Mouse (Mus musculus): ENCODE measurements at regions not wholly inside any gene's neighbourhood (a gene's known extent, or its start where the extent isn't known, plus 50 kb on each side); places are given as distances from the start of the nearest gene placed in this dataset.
"Not testable (repeated sequence)": the region's sequence is repeated elsewhere in the genome, so short reads cannot be mapped to it uniquely, and the experiment has no call there.

GRCm38 (mm10) chr12:71532708-71533450 is 223.2 kb downstream of the Dact1 start:
- Histone ChIP-seq H3K9ac (replicated peaks) (no peak overlapping the region), H3K36me3 (replicated peaks; ENCODE audit: control insufficient read depth, insufficient read depth, low read depth) (no peaks in the 10 kb centered on the region), H3K27me3 (ENCODE audit: control insufficient read depth, insufficient read depth, low read length) (no peaks in the 10 kb centered on the region), H3K4me3 (ENCODE audit: insufficient read depth in 1 of 2, low read depth in 2 of 2, low read length in 2 of 2) (no peak overlapping the region), H3K4me2 (ENCODE audit: low read depth) (no peak overlapping the region), H3K27ac (no peak overlapping the region), H3K9me3 (ENCODE audit: control insufficient read depth, low read length) (no peaks in the 10 kb centered on the region), H3K4me1 (replicated peaks; ENCODE audit: control insufficient read depth in 2 of 2, insufficient read depth in 2 of 2, low read length in 1 of 2) (no peaks in the 10 kb centered on the region)
- 61% methylated on average over 22 of the region's 22 CpGs for WGBS (ENCODE audit: insufficient replicate concordance)
- DNase-seq (ENCODE audit: low read depth in 3 of 3, low spot score in 3 of 3) (no peak), ATAC-seq (ENCODE audit: insufficient read depth) (no peak)
- no peak for TF ChIP-seq EP300 (IDR thresholded peaks at IDR 0.05; ENCODE audit: low read depth)
- TF ChIP-seq CTCF (IDR thresholded peaks at IDR 0.05; ENCODE audit: low read depth) = no peak

- 66% methylated on average over 9 of the region's 9 CpGs for WGBS (ENCODE audit: insufficient replicate concordance)
- DNase-seq (ENCODE audit: low read depth in 3 of 3, low spot score in 3 of 3) (no peak), ATAC-seq (ENCODE audit: insufficient read depth) (no peak)
- H3K4me1 ChIP-seq (replicated peaks; ENCODE audit: control insufficient read depth in 2 of 2, insufficient read depth in 2 of 2, low read length in 1 of 2) = no peaks in the 10 kb centered on the region
- no peak for TF ChIP-seq EP300 (IDR thresholded peaks at IDR 0.05; ENCODE audit: low read depth)
- no peak for TF ChIP-seq CTCF (IDR thresholded peaks at IDR 0.05; ENCODE audit: low read depth)
- no peaks in the 10 kb centered on the region for H3K27me3 ChIP-seq (ENCODE audit: control insufficient read depth, insufficient read depth, low read length)
- H3K27ac ChIP-seq = no peak overlapping the region
- H3K9me3 ChIP-seq (ENCODE audit: control insufficient read depth, low read length) = no peaks in the 10 kb centered on the region
- H3K9ac ChIP-seq (replicated peaks) = no peak overlapping the region
- no peak overlapping the region for H3K4me3 ChIP-seq (ENCODE audit: insufficient read depth in 1 of 2, low read depth in 2 of 2, low read length in 2 of 2)
- H3K4me2 ChIP-seq (ENCODE audit: low read depth) = no peak overlapping the region
- no peaks in the 10 kb centered on the region for H3K36me3 ChIP-seq (replicated peaks; ENCODE audit: control insufficient read depth, insufficient read depth, low read depth)
Observed at GRCm38 (mm10) chr12:71533701-71534100, 224.0 kb downstream of the Dact1 start.

GRCm38 (mm10) chr12:71534199-71534598 is 224.5 kb downstream of the Dact1 start:
- Histone ChIP-seq H3K27me3 (ENCODE audit: control insufficient read depth, insufficient read depth, low read length) (no peaks in the 10 kb centered on the region), H3K9ac (replicated peaks) (no peak overlapping the region), H3K9me3 (ENCODE audit: control insufficient read depth, low read length) (no peaks in the 10 kb centered on the region), H3K4me2 (ENCODE audit: low read depth) (no peak overlapping the region), H3K36me3 (replicated peaks; ENCODE audit: control insufficient read depth, insufficient read depth, low read depth) (no peaks in the 10 kb centered on the region), H3K27ac (no peak overlapping the region), H3K4me3 (ENCODE audit: insufficient read depth in 1 of 2, low read depth in 2 of 2, low read length in 2 of 2) (no peak overlapping the region), H3K4me1 (replicated peaks; ENCODE audit: control insufficient read depth in 2 of 2, insufficient read depth in 2 of 2, low read length in 1 of 2) (no peaks in the 10 kb centered on the region)
- 55% methylated on average over 4 of the region's 4 CpGs for WGBS (ENCODE audit: insufficient replicate concordance)
- ATAC-seq (ENCODE audit: insufficient read depth) = no peak
- DNase-seq (ENCODE audit: low read depth in 3 of 3, low spot score in 3 of 3) = no peak
- no peak for TF ChIP-seq EP300 (IDR thresholded peaks at IDR 0.05; ENCODE audit: low read depth)
- no peak for TF ChIP-seq CTCF (IDR thresholded peaks at IDR 0.05; ENCODE audit: low read depth)

GRCm38 (mm10) chr12:71535251-71535650 is 225.6 kb downstream of the Dact1 start:
- Histone ChIP-seq H3K27ac (no peak overlapping the region), H3K4me3 (ENCODE audit: insufficient read depth in 1 of 2, low read depth in 2 of 2, low read length in 2 of 2) (no peak overlapping the region), H3K36me3 (replicated peaks; ENCODE audit: control insufficient read depth, insufficient read depth, low read depth) (no peaks in the 10 kb centered on the region), H3K9me3 (ENCODE audit: control insufficient read depth, low read length) (no peaks in the 10 kb centered on the region), H3K27me3 (ENCODE audit: control insufficient read depth, insufficient read depth, low read length) (no peaks in the 10 kb centered on the region), H3K4me1 (replicated peaks; ENCODE audit: control insufficient read depth in 2 of 2, insufficient read depth in 2 of 2, low read length in 1 of 2) (no peaks in the 10 kb centered on the region), H3K9ac (replicated peaks) (no peak overlapping the region), H3K4me2 (ENCODE audit: low read depth) (no peak overlapping the region)
- no peak for TF ChIP-seq EP300 (IDR thresholded peaks at IDR 0.05; ENCODE audit: low read depth)
- TF ChIP-seq CTCF (IDR thresholded peaks at IDR 0.05; ENCODE audit: low read depth) = no peak
- no peak for DNase-seq (ENCODE audit: low read depth in 3 of 3, low spot score in 3 of 3)
- no peak for ATAC-seq (ENCODE audit: insufficient read depth)
- WGBS (ENCODE audit: insufficient replicate concordance) = 79% methylated on average over 6 of the region's 6 CpGs

GRCm38 (mm10) chr12:71535831-71536230 is 226.1 kb downstream of the Dact1 start:
- DNase-seq (ENCODE audit: low read depth in 3 of 3, low spot score in 3 of 3); H3K4me2 ChIP-seq (ENCODE audit: low read depth); H3K27me3 ChIP-seq (ENCODE audit: control insufficient read depth, insufficient read depth, low read length); H3K9ac ChIP-seq (replicated peaks); H3K36me3 ChIP-seq (replicated peaks; ENCODE audit: control insufficient read depth, insufficient read depth, low read depth); H3K4me3 ChIP-seq (ENCODE audit: insufficient read depth in 1 of 2, low read depth in 2 of 2, low read length in 2 of 2); ATAC-seq (ENCODE audit: insufficient read depth); H3K4me1 ChIP-seq (replicated peaks; ENCODE audit: control insufficient read depth in 2 of 2, insufficient read depth in 2 of 2, low read length in 1 of 2); H3K27ac ChIP-seq; H3K9me3 ChIP-seq (ENCODE audit: control insufficient read depth, low read length): not testable (repeated sequence)
- WGBS (ENCODE audit: insufficient replicate concordance) = 57% methylated on average over 3 of the region's 3 CpGs

Measured in liver, embryonic 14.5 days (tissue).